Mouse (Mus musculus) G1E (cell line): ENCODE results near the gene Dnase2b.

Source experiments
- CTCF ChIP-seq: IDR thresholded peaks from 2 replicates; pipeline ENCODE4 v1.5.1; 2012; ENCODE audit warnings: low read depth, low read length, inconsistent platforms, mixed read lengths
- GATA1 ChIP-seq: IDR thresholded peaks from 2 replicates; pipeline ENCODE4 v1.6.1; 2012; ENCODE audit warnings: borderline replicate concordance, low read length, inconsistent platforms, mixed read lengths
- GATA2 ChIP-seq: IDR thresholded peaks from 2 replicates; pipeline ENCODE4 v1.6.1; 2012; ENCODE audit warnings: low read depth, low read length, inconsistent platforms, borderline replicate concordance
- POLR2AphosphoS5 ChIP-seq: IDR thresholded peaks from 2 replicates; pipeline ENCODE4 v1.6.1; 2012; ENCODE audit warnings: low read depth, low read length, inconsistent platforms; ENCODE audit not compliant: insufficient replicate concordance

- TF ChIP-seq CTCF (no peak), GATA2 (no peak), GATA1 (no peak), POLR2AphosphoS5 (no peak)
Measured at GRCm38 (mm10) chr3:146620101-146620500, 4.7 kb upstream of the Dnase2b start.
